Mouse (Mus musculus): ENCODE data around the gene Nckap5.

The Nckap5 gene

DNA sequence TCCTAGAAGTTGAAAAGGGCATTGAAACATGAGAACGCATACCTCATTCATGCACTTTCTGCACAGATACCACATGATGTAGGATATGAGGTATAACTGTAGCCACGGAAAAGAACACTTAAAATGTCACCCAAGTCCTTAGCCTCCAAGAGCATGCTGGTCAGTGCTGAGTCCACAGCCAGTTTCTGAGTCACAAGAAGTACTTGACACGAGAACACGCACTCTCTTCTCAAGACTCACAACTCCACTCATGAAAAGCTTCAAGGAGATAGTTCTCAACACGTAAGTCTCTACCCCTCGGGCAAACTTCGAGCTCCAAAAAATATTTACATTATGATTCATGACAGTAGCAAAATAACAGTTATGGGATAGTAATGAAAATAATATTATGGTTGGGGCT is 137.0 kb downstream of the Nckap5 start:
- no peak for DNase-seq

DNA sequence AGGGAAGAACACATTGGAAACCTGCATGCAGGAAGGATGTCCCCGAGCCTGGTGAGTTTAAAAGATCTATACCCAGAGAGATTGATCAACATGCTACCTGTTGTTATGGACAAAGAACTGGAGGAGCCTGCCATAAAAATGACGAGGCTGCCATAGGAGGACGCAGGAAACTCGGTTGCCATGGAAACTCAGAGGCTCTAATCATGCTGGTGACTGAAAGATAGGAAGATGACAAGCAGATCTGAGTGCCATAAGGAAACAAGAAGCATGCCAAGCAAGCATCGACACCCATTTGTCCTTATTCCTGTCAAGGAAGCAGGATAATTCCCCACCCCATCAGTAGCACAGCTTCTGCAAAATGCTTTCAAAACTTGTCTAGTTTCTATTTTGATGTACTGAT is 142.0 kb downstream of the Nckap5 start:
- no peak for DNase-seq

- DNase-seq, result peak; percentile 86
Measured at GRCm38 (mm10) chr1:126686678-126687077, 143.9 kb downstream of the Nckap5 start.

DNA sequence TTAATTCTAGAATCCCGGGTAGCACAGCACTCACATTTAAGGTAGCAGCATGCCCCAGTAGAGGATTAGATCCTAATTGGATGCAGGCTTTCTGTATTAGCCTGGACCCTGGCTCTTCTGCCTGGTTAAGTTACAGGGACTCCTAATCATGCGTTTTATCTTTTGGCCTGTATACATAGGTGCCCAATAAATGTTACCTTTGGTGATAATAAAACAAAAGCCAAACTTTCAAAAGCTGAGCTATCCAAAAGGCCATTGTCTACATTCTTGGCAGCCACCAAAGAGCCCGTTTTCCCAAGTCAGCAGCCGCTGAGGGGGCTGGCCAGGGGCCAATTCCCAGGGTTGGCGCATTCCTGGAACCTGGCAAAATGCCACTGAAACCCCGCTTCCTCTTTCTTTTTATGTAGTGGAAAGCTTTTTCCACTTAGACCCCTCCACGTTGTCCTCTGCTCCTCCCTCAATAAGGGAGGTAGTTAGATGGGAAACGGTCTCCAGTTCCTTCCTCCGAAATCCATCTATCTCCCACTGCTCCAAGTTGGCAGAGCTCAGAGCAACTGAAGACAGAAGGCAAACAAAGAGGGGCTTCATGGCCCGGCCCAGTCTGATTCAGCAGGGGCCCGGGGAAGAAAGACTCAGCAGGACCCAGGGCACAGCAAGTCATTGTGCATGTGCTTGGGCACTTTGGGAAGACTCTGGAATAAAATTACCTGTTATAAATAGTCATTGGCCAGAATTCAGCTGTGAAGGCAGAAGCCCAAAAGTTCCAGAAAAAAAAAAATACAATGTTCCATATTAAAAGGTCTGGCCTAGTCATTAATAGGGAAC is 146.8 kb downstream of the Nckap5 start:
- peak; percentile 38 for DNase-seq

DNA sequence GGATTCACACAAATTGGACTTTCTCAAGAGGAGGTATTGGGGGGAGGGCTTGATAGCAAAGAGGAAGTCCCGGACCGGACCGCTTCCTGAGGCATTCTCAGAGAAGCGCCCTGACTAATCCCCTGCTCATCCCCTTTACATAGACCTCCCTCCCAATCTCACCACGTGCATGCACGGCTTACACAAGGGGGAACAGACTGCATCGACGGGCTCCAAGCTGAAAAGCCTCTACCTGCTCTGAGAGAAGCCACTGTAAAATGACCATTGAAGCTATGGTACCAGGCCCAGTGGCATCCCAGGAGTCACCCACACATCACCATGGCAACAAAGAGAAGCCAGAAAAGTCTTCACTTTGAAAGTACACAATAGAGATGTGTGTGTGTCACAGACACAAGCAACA is 148.8 kb downstream of the Nckap5 start:
- no peak for DNase-seq

DNA sequence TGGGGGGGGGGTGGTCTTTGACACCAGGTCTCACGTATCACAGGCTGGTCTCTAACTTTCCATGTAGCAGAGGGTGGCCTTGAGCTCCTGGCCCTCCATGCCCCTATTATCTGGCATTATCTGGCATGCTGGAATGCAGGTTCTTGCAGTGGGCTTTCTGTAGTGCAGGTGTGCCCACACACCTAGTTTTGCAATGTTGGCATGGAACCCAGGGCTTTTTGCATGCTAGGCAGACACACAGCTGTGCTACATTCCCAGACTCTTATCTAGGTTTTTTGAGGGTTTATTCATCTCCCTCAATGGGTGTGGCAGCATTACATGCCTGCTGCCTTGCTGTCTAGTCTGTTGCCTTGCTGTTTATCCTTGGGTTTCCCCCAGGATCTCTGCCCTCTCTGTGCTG is 151.3 kb downstream of the Nckap5 start:
- DNase-seq, result no peak

DNA sequence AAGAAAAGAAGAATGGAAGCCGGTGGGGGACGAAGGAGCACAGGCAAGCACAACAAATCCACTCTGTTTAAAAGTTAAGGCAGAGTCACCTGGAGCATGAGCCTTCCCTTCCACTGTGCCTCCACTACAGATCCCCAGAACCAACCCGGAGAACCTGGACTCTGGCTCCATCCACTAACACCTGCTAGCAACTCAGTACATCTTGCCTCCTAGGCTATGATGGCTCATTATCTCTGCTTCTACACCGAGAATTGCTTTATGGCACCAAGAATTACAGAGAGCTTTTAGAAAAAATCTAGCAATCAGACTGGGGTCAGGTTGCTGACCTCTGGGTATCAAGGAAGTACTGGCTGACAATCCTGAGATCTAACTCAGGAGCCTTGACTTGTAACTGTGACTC is 153.3 kb downstream of the Nckap5 start:
- DNase-seq, result no peak

GRCm38 (mm10) chr1:126676769-126677168 is 153.8 kb downstream of the Nckap5 start:
- no peak for DNase-seq

DNA sequence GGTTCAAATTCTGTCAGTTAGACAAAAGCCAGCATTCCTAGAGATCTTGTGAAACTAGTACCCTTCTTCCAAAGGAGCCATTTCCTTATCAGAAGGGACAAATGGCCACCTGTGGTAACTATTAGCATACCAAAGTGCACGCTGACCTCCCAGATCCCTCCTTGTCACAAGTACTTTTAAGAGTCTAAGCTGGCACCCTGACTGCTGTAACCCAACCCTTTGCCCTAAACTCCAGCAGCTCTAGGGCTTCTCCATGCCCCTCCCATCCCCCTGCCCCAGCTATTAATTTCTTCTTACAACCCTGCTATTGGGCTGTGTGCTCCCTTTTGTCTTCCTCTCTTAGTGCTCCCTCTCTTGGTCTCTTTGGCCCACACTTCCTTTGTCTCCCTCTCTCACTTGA is 155.5 kb downstream of the Nckap5 start:
- no peak for DNase-seq

GRCm38 (mm10) chr1:126673238-126673637 is 157.4 kb downstream of the Nckap5 start:
- no peak for DNase-seq

DNA sequence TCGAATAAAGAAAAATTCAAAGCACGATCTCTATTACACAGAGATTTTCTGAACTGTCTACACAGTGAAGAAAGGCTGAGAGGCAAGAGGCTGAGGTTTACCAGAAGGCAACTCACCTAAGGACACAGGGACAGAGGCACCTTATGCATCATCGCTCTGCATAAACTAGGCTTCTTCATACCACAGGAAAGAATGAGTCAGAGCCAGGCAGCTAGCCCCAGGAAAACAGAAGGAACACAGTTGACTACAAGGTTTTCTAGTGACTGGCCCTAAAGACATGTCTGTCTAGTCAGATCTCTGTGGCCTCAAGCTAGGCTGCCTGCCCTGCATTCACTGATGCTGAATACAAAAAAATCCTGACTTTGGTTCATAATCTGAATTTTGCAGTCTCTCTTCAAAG is 160.1 kb downstream of the Nckap5 start:
- no peak for DNase-seq

DNA sequence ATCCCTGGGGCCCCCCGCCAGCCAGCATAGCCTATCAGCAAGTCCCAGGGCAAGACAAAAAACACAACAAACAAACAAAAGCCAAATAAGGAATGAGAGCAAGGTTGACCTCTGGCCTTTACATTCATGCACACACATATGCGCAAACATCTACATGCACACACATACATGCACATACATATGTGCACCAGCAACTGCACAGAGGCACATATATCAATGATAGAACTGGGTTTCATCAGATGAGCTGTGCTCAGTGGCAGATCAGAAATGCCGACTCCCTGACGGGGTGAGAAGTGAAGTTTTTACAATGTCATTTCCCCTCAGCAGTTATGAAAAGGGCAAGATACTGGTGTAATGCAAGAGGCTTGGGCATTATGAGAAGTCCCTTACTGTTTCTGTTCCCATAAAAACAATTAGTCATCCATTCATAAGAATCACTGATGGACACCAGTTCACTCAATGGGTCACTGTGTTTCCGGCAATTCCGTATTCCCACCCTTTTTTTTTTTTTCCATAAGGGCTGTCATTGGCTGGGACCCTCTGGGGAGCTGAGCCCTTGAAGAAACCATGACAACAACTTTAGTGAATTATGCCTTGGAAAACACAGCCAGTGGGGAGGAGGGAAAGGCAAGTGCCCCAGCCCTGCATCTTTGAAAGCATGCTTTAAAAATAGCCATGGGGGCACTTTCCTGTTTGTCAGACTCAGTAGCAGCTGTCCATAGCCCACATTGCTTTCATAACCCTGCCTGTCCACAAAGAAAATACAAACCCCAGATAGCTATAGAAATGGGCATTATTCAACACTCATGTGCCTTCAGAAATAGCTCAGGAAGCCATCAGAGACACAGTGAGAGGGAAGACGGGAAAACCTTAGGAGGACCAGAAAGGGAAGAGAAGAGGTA is 170.2 kb downstream of the Nckap5 start:
- no peak for DNase-seq

GRCm38 (mm10) chr1:126658731-126659130 is 171.9 kb downstream of the Nckap5 start:
- DNase-seq, result no peak

DNA sequence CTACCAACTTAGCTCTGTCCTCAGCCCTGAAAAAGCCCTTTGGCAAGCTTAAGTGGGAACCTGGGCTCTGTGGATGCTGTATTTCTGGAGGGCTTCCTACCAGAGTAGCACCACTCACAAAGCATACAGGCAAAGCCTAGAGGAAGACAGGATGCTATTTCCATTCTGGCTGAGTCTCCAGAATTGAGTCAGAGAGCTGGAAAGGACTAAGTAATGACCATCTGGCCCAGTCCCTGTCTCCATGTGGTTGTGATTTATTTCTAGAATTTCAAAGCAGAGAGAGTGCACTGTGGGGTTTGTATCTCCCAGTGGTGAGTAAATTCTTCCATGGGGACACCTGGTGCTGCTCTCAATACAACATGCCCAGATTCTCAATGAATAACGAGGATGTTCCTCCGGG is 174.4 kb downstream of the Nckap5 start:
- DNase-seq, result peak; percentile 75

- DNase-seq, result no peak
Measured at GRCm38 (mm10) chr1:126652085-126652484, 178.5 kb downstream of the Nckap5 start.

DNA sequence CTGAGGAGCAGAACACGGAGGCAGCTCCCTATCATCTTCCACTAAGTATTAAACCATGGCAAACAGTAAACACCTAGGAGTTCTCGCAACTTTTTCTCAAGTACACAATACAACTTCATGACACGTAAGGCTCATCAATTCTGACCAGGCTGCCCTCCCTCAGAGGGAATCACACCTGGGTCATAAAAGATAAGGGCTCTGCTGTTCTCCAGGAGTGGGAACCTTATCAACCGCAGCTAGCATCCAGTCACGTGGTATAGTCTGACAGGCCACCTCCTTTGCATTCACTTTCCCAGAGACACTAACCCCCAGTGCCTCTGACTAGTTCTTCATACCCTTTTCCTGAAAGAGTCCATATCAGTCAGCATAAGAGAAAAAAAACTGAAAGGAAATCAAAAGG is 179.8 kb downstream of the Nckap5 start:
- DNase-seq, result no peak

DNA sequence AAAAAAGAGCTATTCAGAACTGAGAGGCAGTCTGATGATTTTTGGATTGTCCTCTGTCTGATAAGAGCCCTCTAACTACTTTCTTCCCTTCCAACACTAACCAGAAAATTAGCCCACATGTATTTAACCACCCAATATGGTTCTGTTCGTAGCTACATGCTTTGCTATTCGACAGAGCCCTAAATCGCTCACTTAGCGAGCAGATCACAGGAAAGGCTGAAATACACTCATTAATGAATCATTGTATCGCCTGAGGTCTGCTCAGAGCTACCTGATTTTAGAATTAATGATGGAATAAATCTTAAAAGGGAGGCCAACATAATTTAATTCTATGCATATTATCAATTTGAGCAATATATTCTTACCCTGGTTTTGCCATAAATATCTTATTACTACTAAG is 187.8 kb downstream of the Nckap5 start:
- no peak for DNase-seq

DNA sequence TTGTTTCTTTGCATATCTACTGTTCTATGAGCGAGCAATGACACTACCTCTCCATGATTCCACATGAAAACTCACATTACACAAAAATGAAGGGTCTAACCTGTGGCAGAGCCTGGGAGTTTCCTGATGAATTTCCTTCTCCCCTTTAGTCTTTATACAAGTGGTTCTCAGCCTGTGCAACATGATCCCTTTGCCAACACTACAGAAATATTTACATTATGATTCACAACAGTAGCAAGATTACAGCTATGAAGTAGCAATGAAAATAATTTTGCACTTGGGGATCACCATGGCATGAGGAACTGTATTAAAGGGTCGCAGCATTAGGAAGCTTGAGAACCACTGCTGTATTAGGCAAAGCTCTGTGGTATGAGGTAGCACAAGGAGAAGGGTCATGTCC is 191.1 kb downstream of the Nckap5 start:
- no peak for DNase-seq

DNA sequence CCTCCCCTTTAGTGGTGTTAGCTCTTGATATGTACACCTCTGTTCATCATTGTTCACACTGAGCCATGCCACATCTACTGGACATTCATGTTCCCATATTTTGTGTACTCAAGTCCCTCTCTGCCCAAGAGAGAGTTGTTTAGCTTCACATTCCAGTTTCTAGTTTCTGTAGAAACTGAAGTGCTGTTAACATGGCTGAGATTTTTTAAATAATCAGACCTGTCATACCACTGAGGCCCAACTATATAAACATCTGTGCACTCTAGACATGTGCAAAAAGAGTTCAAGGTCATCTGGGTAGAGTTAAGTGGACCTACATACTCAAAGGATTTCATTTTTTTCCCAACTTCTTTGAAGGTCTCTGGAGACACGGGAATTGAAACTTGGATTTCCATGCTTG is 193.1 kb downstream of the Nckap5 start:
- DNase-seq, result no peak

GRCm38 (mm10) chr1:126626206-126626605 is 204.4 kb downstream of the Nckap5 start:
- DNase-seq, result no peak

DNA sequence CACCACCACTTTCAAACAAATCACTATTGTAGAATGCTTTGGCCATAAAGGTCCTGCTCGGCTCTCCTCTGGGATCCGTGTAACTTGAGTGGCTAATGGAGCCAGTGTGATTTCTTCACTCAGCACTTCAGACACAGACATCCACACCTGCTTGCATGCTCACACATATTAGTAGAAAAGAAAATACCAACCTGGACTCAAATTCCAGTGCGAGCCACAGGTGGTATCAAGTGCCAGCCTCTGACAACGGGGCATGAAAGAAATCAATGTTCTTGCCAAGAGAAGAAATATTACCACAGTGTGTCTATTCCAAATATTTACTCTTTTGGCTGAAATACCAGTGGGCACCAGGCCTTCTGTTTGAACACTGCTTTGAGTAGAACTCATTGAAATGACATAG is 208.6 kb downstream of the Nckap5 start:
- DNase-seq, result no peak

DNA sequence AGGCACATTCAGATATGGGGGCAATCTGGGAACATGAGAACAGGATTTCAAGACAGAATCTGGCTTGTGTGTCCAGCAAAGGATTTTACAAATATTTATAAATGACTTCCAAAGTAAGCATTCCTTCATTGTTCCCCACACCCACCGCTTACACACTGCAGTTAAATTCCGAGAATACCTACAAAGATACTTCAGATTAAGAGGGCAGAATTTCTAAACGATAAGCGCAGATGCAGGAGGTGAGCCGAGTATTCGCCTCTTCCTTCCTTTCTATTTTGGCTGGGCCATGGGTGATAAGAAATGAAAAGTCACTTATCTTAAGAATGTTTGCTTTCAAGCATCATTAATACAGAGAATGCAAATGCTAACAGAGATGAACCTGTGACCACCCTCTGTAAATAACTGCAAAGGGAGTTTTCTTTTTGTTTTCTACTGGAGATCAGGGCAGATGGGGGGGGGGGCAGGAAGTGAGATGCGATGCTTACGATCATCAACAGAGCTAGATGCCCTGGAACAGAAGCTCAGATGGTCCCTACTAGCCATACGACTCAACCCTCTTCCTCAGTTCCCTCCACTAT is 213.0 kb downstream of the Nckap5 start:
- DNase-seq, result no peak

GRCm38 (mm10) chr1:126616964-126617363 is 213.6 kb downstream of the Nckap5 start:
- DNase-seq, result no peak

GRCm38 (mm10) chr1:126612916-126613315 is 217.7 kb downstream of the Nckap5 start:
- DNase-seq, result no peak
